Mouse (Mus musculus) retina, adult 2 months (tissue): ENCODE measurements around the gene 9930022D16Rik.

ENCODE experiments used
- DNase-seq: peaks from one replicate; pipeline ENCODE4 v3.0.0-alpha.2; 2012; ENCODE audit warnings: low read depth, low spot score

9930022D16Rik gene

DNA sequence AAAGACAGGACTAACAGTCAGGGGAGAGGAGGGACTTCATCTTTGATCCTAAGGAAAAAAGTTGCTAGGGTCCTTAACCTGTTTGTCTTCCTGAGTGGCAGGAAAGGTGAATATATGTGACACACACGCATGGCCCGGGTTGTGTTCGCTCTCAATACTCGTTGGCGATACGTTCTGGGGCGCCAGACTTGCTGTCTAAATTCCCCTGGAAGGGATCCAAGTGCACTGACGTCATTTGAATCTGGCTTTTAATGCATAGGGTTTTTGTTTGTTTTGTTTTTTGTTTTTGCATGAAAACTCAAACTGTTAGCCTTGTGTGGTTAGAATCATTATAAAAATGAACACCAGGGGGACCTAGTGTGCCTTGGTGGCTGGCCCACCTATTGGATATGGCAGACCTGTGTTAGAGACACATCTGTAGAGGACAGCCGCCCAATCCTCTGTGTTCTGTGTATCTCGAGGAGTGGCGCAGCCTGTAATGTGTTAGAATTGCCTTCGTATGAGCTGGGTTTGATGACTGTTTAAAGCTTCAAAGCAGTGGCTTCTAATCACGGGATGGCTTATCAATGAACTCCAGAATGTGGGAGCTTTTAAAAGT is 31.8 kb downstream of the 9930022D16Rik start:
- no peak for DNase-seq

GRCm38 (mm10) chr11:109451169-109451568 is 37.5 kb downstream of the 9930022D16Rik start:
- no peak for DNase-seq

GRCm38 (mm10) chr11:109456261-109456660 is 42.5 kb downstream of the 9930022D16Rik start:
- no peak for DNase-seq

DNA sequence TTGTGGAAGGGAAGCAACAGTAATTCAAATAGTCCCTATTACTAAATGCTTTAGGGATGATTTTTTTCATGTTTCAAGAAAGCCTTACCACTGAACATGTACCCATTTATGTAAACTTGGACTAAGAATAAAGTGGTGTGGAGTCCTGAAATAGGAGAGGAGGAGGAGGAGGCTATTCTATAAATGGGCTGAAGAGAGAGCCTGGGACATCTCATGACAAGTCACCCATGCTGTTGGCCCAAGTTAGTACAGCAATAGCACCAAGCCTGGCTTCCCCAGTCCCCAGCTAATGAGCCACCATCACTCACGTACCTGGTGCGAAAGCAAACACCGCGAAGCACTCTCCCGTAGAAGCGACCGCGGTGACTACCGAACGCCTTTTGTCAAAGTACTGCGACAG is 44.4 kb downstream of the 9930022D16Rik start:
- no peak for DNase-seq

DNA sequence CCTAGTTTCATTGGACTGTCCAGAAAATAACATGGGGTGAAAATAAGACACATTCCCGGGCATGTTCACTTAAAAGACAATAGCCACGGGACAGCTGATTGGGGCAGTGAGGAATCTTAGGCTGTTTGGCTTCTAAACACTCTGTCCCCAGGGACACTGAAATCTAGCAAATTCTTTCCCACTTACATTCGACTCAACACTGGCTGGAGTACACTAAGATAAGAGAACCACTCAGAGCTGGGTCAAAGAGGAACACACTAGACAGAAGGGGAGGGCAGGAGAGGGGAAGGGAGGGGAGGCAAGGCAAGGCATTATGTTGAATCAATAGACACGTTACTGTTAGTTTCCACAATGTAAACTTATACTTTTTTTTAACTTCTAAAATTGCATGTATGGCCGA is 46.9 kb downstream of the 9930022D16Rik start:
- no peak for DNase-seq

DNA sequence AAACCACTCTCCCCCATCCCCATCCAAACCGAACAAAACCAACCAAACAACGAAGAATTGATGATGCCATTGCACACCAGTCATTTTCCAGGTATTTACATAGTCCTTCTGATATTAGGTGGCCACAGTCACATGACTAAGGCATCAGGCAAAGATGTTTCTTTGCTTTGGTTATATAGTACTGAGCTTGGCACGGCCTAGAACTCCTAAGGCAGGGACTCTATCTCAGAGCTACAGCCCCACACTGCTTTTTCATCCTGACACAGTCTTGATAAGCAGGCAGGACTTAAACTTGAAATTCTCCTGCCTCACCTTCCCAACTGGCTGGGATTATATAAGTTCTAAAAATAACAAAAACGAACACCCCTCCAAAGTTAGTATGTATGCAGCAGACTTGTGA is 51.4 kb downstream of the 9930022D16Rik start:
- no peak for DNase-seq

DNA sequence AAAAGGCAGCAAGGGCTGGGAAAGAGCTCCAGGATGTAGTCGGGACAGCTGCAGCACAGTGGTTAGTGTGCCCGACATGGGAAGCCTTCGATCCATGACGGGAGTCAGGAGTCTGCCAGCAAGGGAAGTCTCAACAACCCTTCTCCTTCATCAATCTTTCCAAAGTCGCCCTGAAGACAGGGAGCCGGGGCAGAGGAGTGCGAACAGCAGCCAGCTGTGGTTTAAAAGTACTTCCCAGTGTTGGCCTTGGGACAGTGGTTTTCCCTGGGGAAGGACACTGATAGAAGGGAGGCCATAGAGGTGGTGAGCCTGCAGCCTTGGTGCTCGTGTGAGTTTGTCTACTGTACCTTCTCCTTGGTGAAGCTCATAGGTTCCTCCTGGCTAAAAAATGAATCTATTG is 53.3 kb downstream of the 9930022D16Rik start:
- no peak for DNase-seq

- no peak for DNase-seq
Measured at GRCm38 (mm10) chr11:109468133-109468532, 54.4 kb downstream of the 9930022D16Rik start.
